Mouse (Mus musculus) kidney, postnatal 14 days (tissue): ENCODE data around the gene Ccdc136.

Experiments
- DNase-seq: peaks from one replicate; pipeline ENCODE4 v3.0.0; 2022; ENCODE audit warnings: mixed read lengths

Ccdc136 gene

GRCm38 (mm10) chr6:29439789-29440188, 43.7 kb downstream of the Ccdc136 start:
- DNase-seq = no peak

- DNase-seq = peak; percentile 38
Observed at GRCm38 (mm10) chr6:29444773-29445172, 48.7 kb downstream of the Ccdc136 start.

GRCm38 (mm10) chr6:29445354-29445753, 49.2 kb downstream of the Ccdc136 start:
- DNase-seq = no peak

- DNase-seq = no peak
Observed at GRCm38 (mm10) chr6:29449858-29450257, 53.7 kb downstream of the Ccdc136 start.

- DNase-seq = no peak
Observed at GRCm38 (mm10) chr6:29450667-29451066, 54.6 kb downstream of the Ccdc136 start.

- DNase-seq = no peak
Observed at GRCm38 (mm10) chr6:29461502-29461901, 65.4 kb downstream of the Ccdc136 start.

GRCm38 (mm10) chr6:29463388-29463787, 67.3 kb downstream of the Ccdc136 start:
- no peak for DNase-seq

GRCm38 (mm10) chr6:29467583-29468354, 71.7 kb downstream of the Ccdc136 start, which contains the start of gene Atp6v1f:
Gene Atp6v1f, plus strand, starts transcription at chr6:29467718.
- peak; percentile 96 for DNase-seq

- peak; percentile 43 for DNase-seq
Observed at GRCm38 (mm10) chr6:29468851-29469250, 72.7 kb downstream of the Ccdc136 start.

GRCm38 (mm10) chr6:29471137-29471536, 75.0 kb downstream of the Ccdc136 start, which contains the start of gene Atp6v1fnb:
Gene Atp6v1fnb, plus strand, starts transcription at chr6:29471437.
- no peak for DNase-seq

- DNase-seq = peak; percentile 91
Observed at GRCm38 (mm10) chr6:29473941-29474691, 78.0 kb downstream of the Ccdc136 start.

GRCm38 (mm10) chr6:29474736-29475135, 78.6 kb downstream of the Ccdc136 start:
- peak; percentile 41 for DNase-seq
